Mouse (Mus musculus) limb, embryonic 13.5 days (tissue): ENCODE results near the gene Lman2l. TPM values are rescaled to one million over a fixed set of nuclear protein-coding genes. Genes with fewer than 3 reads are reported as not detected.

Source experiments
- ATAC-seq: fragments of 200-750 bp; cut with Nextera tagmentation; 2 replicates; pipeline ENCODE4 v1.8.0; 2017; ENCODE audit warnings: low read depth, moderate number of reproducible peaks, moderate TSS enrichment; ENCODE audit not compliant: low FRiP score
- H3K27ac ChIP-seq: fragments of 300-500 bp; sonication (generic); 2 replicates; pipeline ENCODE4 v1.5.1; 2015; ENCODE audit warnings: inconsistent platforms, mild to moderate bottlenecking, moderate library complexity
- H3K27me3 ChIP-seq: fragments of 300-500 bp; sonication (generic); 2 replicates; pipeline ENCODE4 v1.6.1; 2015; ENCODE audit warnings: mild to moderate bottlenecking, inconsistent platforms
- H3K36me3 ChIP-seq: fragments of 300-500 bp; sonication (generic); 2 replicates; pipeline ENCODE4 v1.6.1; 2015; ENCODE audit warnings: inconsistent platforms, mild to moderate bottlenecking, moderate library complexity
- H3K4me1 ChIP-seq: fragments of 300-500 bp; sonication (generic); 2 replicates; pipeline ENCODE4 v1.6.1; 2015; ENCODE audit warnings: inconsistent platforms
- H3K4me2 ChIP-seq: fragments of 300-500 bp; sonication (generic); replicated peaks from 2 replicates; pipeline ENCODE4 v1.6.1; 2015; ENCODE audit warnings: inconsistent platforms, mild to moderate bottlenecking, moderate library complexity
- H3K4me3 ChIP-seq: fragments of 300-500 bp; sonication (generic); 2 replicates; pipeline ENCODE4 v1.5.1; 2015; ENCODE audit warnings: moderate library complexity, mild to moderate bottlenecking, inconsistent platforms
- H3K9ac ChIP-seq: fragments of 300-500 bp; sonication (generic); 2 replicates; pipeline ENCODE4 v1.6.1; 2015; ENCODE audit warnings: mild to moderate bottlenecking, inconsistent platforms
- H3K9me3 ChIP-seq: fragments of 300-500 bp; sonication (generic); 2 replicates; pipeline ENCODE4 v1.6.1; 2016; ENCODE audit warnings: inconsistent platforms
- WGBS: fragments of 180-500 bp; shearing (Covaris S2); methylation state at CpG from one replicate; pipeline ENCODE4 v1.1.7; 2015; 5-methylcytosine and 5-hydroxymethylcytosine counted together
- polyA plus RNA-seq: library from polyadenylated mRNA; unstranded; fragments of >200 nt; fragmentation: Nextera tagmentation; extraction: Ambion mirVana; gene quantifications from 2 replicates; pipeline ENCODE4 v1.2.1, GENCODE M21; 2015

The Lman2l gene
- polyA plus RNA-seq, 1 experiment from 2014 or later, result 56.8 TPM

DNA sequence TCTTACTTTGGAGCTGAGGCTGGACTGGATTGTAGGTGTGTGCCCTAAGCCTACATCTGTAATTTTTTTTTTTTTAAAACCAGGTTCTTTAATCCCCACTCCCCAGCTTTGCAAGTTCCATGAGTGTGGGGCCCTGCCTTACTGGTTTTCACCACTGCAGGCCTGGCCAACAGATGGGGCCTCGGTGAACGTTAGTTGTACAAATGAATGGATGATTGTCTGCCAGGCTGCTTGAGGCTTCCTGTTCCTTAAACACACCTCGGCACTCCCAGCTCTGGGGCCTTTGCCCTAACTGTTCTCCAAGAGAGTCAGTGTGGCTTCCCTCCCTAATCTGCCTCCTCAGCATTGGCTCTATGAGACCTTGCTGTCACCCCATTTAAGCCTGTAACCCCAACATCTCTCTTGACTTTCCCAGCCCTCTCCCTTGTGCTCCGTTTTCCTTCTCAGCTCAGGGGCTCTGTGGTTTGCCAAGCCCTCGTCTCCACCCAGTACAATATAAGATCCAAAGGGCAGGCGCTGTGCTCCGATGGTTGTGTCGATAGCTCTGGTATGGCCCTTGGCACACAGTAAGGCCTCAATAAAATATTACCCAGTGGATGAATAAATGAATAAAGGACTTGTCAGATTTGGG is 30.5 kb upstream of the Lman2l start:
- Histone ChIP-seq H3K9ac (peak overlapping the region; percentile 58), H3K4me1 (peaks cover 82% of the 10 kb centered on the region), H3K4me2 (peak overlapping the region; percentile 83), H3K4me3 (peak overlapping the region; percentile 68), H3K27me3 (no peaks in the 10 kb centered on the region), H3K36me3 (peaks cover 5% of the 10 kb centered on the region; the same call in 1 of the 2 replicates), H3K9me3 (no peaks in the 10 kb centered on the region), H3K27ac (peak overlapping the region; percentile 91)
- no peak for ATAC-seq
- 38% methylated on average over 8 of the region's 8 CpGs for WGBS

DNA sequence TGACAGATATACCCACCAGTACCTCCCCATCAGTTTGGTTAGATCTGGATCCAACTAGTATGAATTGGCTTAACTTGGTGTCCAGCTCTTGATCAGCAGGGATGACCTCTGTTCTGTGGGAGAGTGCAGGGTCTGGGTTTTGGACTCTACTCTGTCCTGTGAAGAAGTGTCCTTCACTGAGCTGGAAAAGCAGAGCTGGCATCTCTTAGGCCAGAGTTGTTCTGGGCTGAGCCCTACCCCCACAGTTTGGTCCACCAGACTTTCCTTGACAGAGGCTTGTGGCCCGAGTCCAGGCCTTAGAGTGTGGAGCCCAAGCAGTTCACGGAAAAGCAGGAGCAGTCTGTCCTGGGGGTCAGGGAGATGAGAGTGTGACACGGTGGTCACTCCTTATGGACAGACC is 29.6 kb upstream of the Lman2l start:
- Histone ChIP-seq H3K4me3 (peak overlapping the region; percentile 68), H3K27me3 (no peaks in the 10 kb centered on the region), H3K4me1 (peaks cover 85% of the 10 kb centered on the region), H3K36me3 (no peaks in the 10 kb centered on the region; the same call in 1 of the 2 replicates), H3K4me2 (peak overlapping the region; percentile 83), H3K9me3 (no peaks in the 10 kb centered on the region), H3K27ac (peak overlapping the region; percentile 91), H3K9ac (peak overlapping the region; percentile 58)
- WGBS, result 62% methylated on average over 3 of the region's 3 CpGs
- no peak for ATAC-seq

DNA sequence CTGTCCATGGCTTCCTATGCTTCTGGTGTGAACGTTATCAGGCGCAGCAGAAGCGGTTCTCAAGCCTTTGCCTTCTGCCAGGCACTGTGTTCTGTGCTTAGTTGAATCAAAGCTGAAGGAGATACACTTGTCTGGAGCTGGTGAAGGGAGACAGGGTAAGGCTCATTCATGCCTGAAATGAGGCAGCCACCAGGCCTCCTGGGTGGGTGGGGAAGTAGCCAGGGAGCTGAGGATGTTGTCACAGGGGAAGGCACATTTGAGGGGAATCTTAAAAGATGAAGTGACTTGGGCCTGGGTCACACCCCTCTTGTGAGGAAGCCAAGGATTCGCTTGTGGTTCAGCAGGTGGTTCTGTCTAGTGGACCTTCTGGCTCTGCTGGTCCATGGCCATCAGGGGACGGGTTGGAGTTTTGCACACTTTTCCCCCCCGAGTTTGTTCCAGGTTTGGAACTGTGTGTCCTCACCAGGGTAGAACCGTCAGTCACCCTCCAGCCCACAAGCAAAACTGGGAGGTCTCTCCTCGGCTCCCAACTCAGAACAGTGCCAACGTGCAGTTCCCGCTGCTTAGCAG is 28.2 kb upstream of the Lman2l start:
- Histone ChIP-seq H3K4me1 (peaks cover 73% of the 10 kb centered on the region), H3K9me3 (no peaks in the 10 kb centered on the region), H3K27ac (no peak overlapping the region), H3K9ac (peak overlapping the region; percentile 53), H3K36me3 (no peaks in the 10 kb centered on the region; the same call in 1 of the 2 replicates), H3K4me3 (peak overlapping the region; percentile 68), H3K4me2 (peak overlapping the region; percentile 83), H3K27me3 (no peaks in the 10 kb centered on the region)
- 76% methylated on average over 10 of the region's 10 CpGs for WGBS
- no peak for ATAC-seq

DNA sequence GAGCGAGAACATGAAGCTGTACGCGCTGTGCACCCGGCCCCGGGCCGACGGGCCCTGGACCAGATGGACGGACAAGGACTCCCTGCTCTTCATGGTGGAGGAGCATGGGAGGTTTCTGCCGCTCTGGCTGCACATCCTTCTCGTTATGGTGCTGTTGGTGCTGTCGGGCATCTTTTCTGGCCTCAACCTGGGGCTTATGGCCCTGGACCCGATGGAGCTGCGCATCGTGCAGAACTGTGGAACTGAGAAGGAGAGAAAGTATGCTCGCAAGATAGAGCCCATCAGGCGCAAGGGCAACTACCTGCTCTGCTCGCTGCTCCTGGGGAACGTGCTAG is 27.0 kb upstream of the Lman2l start:
- no peak for ATAC-seq
- H3K4me1 ChIP-seq, result peaks cover 60% of the 10 kb centered on the region
- peak overlapping the region; percentile 73 for H3K9ac ChIP-seq
- H3K27me3 ChIP-seq, result no peaks in the 10 kb centered on the region
- WGBS, result 11% methylated on average over 18 of the region's 18 CpGs
- no peaks in the 10 kb centered on the region for H3K9me3 ChIP-seq
- peak overlapping the region; percentile 83 for H3K4me2 ChIP-seq
- H3K36me3 ChIP-seq, result no peaks in the 10 kb centered on the region
- no peak overlapping the region for H3K27ac ChIP-seq
- H3K4me3 ChIP-seq, result peak overlapping the region; percentile 68

DNA sequence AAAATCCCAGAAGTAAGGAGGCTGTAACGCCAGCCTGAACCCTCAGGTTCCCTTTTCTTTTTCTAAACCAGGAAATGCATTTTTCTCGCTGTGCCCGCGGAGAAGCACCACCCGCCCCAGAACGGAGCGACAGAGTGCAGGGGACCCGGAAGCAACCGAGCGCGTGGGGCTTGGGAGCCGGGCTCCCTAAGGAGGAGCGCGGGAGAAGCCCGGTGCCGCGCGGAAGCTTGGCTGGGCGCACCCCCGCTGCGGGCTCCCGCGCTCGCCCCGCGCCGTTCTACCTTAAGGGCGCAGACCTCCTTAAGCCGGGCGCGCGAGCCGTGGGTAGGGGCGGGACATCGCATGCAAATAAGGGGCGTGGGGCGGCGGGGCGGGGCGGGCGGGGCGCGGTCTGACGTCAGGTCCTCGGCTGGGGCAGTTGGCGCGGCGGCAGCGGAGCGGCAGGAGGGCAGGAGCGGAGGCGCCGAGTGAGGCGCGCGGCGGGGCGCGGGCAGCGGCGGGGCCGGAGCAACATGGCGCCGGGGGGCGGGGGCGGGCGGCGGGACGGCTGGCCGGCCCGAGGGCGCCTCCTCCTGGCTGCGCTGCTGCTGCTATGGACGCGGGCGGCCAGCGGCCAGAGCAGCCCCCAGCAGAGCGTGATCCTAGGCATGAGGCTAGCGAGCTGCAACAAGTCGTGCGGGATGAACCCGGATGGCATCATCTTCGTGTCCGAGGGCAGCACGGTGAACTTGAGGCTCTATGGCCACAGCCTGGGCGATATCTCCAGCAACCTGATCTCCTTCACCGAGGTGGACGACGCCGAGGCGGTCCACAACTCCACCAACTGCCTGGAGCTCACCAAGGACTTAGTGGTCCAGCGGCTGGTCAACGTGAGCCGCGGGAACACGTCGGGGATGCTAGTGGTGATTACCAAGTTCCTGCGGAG is 26.4 kb upstream of the Lman2l start, which contains the start of gene Cnnm4:
TSS of gene Cnnm4 (plus strand) at position 440 of the 925 bp plus-strand sequence.
- no peaks in the 10 kb centered on the region for H3K36me3 ChIP-seq
- peak within 1 kb of the TSS; percentile 68 for H3K4me3 ChIP-seq
- under 1% methylated on average over 82 of the region's 98 CpGs for WGBS
- H3K4me2 ChIP-seq, result peak within 1 kb of the TSS; percentile 83
- H3K9me3 ChIP-seq, result no peaks in the 10 kb centered on the region
- H3K27me3 ChIP-seq, result no peaks in the 10 kb centered on the region
- peak within 1 kb of the TSS; percentile 73 for H3K9ac ChIP-seq
- peak; percentile 93 for ATAC-seq
- H3K27ac ChIP-seq, result peak within 1 kb of the TSS; percentile 44; the same call in 1 of the 2 replicates
- peaks cover 54% of the 10 kb centered on the region for H3K4me1 ChIP-seq

DNA sequence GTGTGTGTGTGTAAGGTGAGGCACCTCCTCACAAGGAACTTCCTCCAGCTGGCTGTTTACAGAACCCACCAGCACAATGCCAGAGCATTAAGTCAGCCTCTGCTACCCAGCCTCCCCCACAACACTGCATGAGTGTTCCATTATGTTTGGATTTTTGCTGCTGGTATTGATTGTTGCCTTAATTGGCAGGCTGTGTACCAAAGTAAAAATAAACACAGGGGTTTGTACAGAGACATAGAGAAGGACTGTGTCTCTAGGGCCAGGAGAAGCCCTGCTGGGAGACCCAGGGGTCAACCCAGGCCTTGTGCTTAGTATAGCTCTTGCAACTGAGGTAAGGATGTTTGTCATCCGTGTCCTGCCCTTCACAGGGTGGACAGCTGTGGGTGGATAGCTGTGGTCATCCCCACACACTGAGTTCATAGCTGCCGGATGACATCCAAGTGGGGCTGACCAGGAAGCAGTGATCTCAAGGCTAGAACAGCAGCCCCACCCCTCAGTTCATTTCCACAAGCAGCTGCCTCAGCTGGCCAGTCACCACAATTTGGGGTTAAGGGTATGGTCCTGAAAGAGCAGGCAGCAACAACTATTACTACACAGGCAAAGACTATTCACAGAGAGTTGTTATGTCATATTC is 24.9 kb upstream of the Lman2l start:
- Histone ChIP-seq H3K4me3 (no peak overlapping the region), H3K36me3 (no peaks in the 10 kb centered on the region), H3K4me2 (no peak overlapping the region), H3K4me1 (peaks cover 39% of the 10 kb centered on the region), H3K27ac (no peak overlapping the region), H3K9ac (no peak overlapping the region), H3K27me3 (no peaks in the 10 kb centered on the region), H3K9me3 (no peaks in the 10 kb centered on the region)
- 58% methylated on average over 2 of the region's 2 CpGs for WGBS
- ATAC-seq, result no peak

DNA sequence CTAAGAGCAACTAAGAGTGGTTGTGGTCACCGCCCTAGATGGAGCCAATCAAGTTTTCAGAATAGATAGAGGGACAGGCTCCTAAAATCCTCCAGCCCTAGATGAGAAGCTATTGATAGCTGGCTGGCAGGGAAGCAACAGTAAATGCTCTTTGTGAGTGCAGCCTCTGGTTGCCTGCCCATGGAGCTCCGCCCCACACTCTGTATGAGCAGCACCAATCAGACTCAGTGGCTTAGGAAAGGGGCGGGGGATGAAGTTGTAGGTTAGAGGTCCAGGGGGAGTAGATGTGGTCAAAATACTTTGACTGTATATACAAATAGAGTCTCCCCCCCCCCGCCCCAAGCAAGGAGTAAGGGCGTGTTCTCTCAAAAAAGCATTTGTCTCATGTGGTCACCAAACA is 22.4 kb upstream of the Lman2l start:
- no peaks in the 10 kb centered on the region for H3K36me3 ChIP-seq
- 47% methylated on average over 5 of the region's 5 CpGs for WGBS

DNA sequence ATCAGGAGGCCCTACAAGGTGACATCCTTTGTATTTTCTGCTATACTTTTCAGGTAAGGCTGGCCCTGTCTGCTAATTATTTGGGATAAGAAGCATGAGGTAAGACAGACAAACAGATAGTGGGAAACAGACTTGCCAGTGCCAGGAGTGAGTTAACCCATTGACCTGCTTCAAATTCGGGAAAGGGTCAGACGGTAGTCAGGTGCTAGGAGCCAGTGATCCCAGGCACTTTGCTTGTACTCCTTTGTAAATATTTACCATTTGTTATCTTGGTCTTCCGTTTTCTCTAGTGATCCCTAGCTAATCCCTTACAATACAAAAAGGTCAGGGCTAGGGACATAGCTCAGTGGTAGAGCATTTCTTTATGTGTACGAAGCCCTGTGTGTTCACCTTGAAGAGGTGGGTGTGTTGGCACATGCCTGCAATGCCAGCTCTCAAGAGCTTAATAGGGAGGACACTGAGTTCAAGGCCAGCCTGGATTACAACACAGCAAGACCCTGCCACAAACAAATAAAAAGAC is 20.6 kb upstream of the Lman2l start:
- H3K36me3 ChIP-seq, result no peaks in the 10 kb centered on the region
- H3K4me2 ChIP-seq, result no peak overlapping the region
- no peak for ATAC-seq
- H3K27me3 ChIP-seq, result no peaks in the 10 kb centered on the region
- WGBS, result 52% methylated on average over 4 of the region's 4 CpGs
- H3K9ac ChIP-seq, result no peak overlapping the region
- no peaks in the 10 kb centered on the region for H3K9me3 ChIP-seq
- no peak overlapping the region for H3K4me3 ChIP-seq
- no peak overlapping the region for H3K27ac ChIP-seq
- H3K4me1 ChIP-seq, result peaks cover 9% of the 10 kb centered on the region; the same call in 1 of the 2 replicates

More for the DNA sequence above, 22.4 kb upstream of the Lman2l start:
- Histone ChIP-seq H3K4me3 (no peak overlapping the region), H3K27ac (no peak overlapping the region), H3K9me3 (no peaks in the 10 kb centered on the region), H3K9ac (no peak overlapping the region), H3K27me3 (no peaks in the 10 kb centered on the region), H3K4me1 (peaks cover 14% of the 10 kb centered on the region), H3K4me2 (no peak overlapping the region)
- no peak for ATAC-seq

DNA sequence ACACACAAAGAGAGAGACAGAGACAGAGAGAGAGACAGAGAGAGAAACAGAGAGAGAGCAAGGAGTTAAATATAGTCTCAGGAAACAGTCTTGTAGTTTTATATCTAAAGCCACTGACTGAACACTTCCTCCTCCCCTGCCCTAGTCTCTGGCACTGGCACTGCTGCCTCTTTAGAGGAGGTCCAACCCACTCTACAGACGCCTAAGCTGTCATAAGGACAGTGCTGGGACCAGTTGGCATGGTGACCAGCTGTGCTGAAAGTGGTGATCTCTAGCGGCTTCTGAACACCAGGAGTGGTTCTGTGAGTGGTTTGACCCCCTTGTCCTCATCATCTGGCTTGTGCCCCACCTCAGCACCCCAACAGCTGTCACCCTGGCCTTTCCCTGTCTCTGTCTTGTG is 16.8 kb upstream of the Lman2l start:
- WGBS, result 44% methylated on average over 2 of the region's 2 CpGs
- Histone ChIP-seq H3K9me3 (no peaks in the 10 kb centered on the region), H3K4me1 (peaks cover 12% of the 10 kb centered on the region), H3K4me2 (no peak overlapping the region), H3K9ac (no peak overlapping the region), H3K27ac (no peak overlapping the region), H3K4me3 (no peak overlapping the region), H3K27me3 (no peaks in the 10 kb centered on the region), H3K36me3 (no peaks in the 10 kb centered on the region)
- no peak for ATAC-seq

DNA sequence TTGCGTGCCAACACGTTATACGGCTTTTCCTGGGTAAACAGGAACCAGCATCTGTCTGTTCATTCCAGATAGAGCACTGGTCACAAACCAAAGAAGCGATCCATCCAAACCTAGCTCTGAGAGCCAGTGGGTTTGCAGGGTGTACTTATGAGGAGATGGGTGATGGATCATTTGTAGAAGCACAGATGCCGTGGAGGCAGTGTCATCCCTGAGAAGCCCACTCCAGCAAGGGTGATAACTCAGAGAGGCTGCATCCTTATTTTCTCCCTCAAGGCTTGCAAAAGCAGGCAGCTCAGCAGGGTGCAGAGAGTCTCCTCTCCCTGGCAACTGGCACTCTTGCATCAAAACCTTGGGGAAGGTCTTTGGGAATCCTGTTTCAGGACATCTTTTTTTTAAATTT is 13.1 kb upstream of the Lman2l start:
- H3K27me3 ChIP-seq, result no peaks in the 10 kb centered on the region
- 80% methylated on average over 5 of the region's 5 CpGs for WGBS
- 0 out of 2 replicates have a peak, but pooled peaks cover 4% of the 10 kb centered on the region for H3K9me3 ChIP-seq
- H3K4me1 ChIP-seq, result peaks cover 12% of the 10 kb centered on the region
- no peak overlapping the region for H3K4me2 ChIP-seq
- no peaks in the 10 kb centered on the region for H3K36me3 ChIP-seq
- ATAC-seq, result no peak
- H3K4me3 ChIP-seq, result no peak overlapping the region
- no peak overlapping the region for H3K9ac ChIP-seq
- no peak overlapping the region for H3K27ac ChIP-seq

DNA sequence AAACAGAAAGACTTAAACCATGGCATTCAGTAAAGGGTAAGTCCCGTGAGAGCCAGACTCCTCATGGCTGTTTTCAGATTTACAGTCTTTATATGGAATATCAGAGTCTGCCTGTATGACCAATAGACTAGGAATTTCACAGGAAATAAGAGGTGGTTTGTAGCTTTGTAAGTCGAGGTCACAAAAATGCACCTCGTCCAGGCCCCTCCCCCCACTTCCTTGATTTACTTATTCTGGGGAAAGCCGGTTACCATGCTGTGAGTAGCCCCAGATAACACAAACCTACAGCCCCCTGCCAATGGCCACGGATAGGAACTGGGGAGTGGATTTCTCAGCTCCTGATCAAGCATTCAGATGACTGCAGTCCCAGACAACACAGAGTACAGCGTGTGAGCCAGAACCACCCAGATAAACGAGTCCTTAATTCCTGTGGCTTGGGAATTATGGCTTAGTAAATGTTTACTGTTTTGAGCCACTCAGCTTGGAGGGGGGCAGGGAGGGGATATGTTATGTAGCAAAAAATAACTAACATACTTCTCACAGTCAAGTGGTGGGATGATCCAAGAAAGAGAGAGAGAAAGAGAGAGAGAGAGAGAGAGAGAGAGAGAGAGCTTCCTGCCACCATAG is 12.4 kb upstream of the Lman2l start:
- Histone ChIP-seq H3K27me3 (no peaks in the 10 kb centered on the region), H3K4me1 (peaks cover 12% of the 10 kb centered on the region), H3K9me3 (0 out of 2 replicates have a peak, but pooled peaks cover 4% of the 10 kb centered on the region), H3K27ac (no peak overlapping the region), H3K36me3 (no peaks in the 10 kb centered on the region), H3K4me2 (no peak overlapping the region), H3K9ac (no peak overlapping the region), H3K4me3 (no peak overlapping the region)
- 20% methylated on average over 7 of the region's 7 CpGs for WGBS
- no peak for ATAC-seq
